Mouse (Mus musculus) forebrain, embryonic 15.5 days (tissue): Measurements from ENCODE around the gene Rev1. TPM values are rescaled to one million over a fixed set of nuclear protein-coding genes. Genes with fewer than 3 reads are reported as not detected.

ENCODE experiments used
- ATAC-seq: fragments of 200-750 bp; cut with Nextera tagmentation; replicated peaks from 2 replicates; pipeline ENCODE4 v1.8.0; 2017; ENCODE audit warnings: mild to moderate bottlenecking, moderate TSS enrichment, moderate library complexity
- H3K27ac ChIP-seq: fragments of 300-500 bp; sonication (generic); replicated peaks from 2 replicates; pipeline ENCODE4 v1.5.1; 2015; ENCODE audit warnings: mild to moderate bottlenecking, inconsistent platforms
- H3K27me3 ChIP-seq: fragments of 300-500 bp; sonication (generic); 2 replicates; pipeline ENCODE4 v1.6.1; 2015; ENCODE audit warnings: inconsistent platforms
- H3K36me3 ChIP-seq: fragments of 300-500 bp; sonication (generic); 2 replicates; pipeline ENCODE4 v1.6.1; 2015; ENCODE audit warnings: mild to moderate bottlenecking, inconsistent platforms
- H3K4me1 ChIP-seq: fragments of 300-500 bp; sonication (generic); 2 replicates; pipeline ENCODE4 v1.6.1; 2015; ENCODE audit warnings: inconsistent platforms
- H3K4me2 ChIP-seq: fragments of 300-500 bp; sonication (generic); replicated peaks from 2 replicates; pipeline ENCODE4 v1.6.1; 2015; ENCODE audit warnings: mild to moderate bottlenecking, inconsistent platforms
- H3K4me3 ChIP-seq: fragments of 300-500 bp; sonication (generic); 2 replicates; pipeline ENCODE4 v1.5.1; 2015; ENCODE audit warnings: mild to moderate bottlenecking, inconsistent platforms
- H3K9ac ChIP-seq: fragments of 300-500 bp; sonication (generic); replicated peaks from 2 replicates; pipeline ENCODE4 v1.6.1; 2015; ENCODE audit warnings: mild to moderate bottlenecking, inconsistent platforms
- H3K9me3 ChIP-seq: fragments of 300-500 bp; sonication (generic); 2 replicates; pipeline ENCODE4 v1.6.1; 2016; ENCODE audit warnings: inconsistent platforms
- WGBS: fragments of 180-500 bp; shearing (Covaris S2); methylation state at CpG from one replicate; pipeline ENCODE4 v1.1.7; 2015; ENCODE audit warnings: mixed read lengths; 5-methylcytosine and 5-hydroxymethylcytosine counted together
- polyA plus RNA-seq: library from polyadenylated mRNA; unstranded; fragments of >200 nt; fragmentation: Nextera tagmentation; extraction: Ambion mirVana; gene quantifications from 2 replicates; pipeline ENCODE4 v1.2.1, GENCODE M21; 2015

The Rev1 gene
- polyA plus RNA-seq, 1 experiment from 2014 or later = 42.8 TPM

GRCm38 (mm10) chr1:38006741-38007140 lies 122.9 kb downstream of the Rev1 start:
- no peak overlapping the region for H3K27ac ChIP-seq
- H3K27me3 ChIP-seq = no peaks in the 10 kb centered on the region
- H3K4me3 ChIP-seq = no peak overlapping the region
- no peaks in the 10 kb centered on the region for H3K36me3 ChIP-seq
- ATAC-seq = no peak
- no peaks in the 10 kb centered on the region for H3K4me1 ChIP-seq
- H3K4me2 ChIP-seq = no peak overlapping the region
- 85% methylated on average over 3 of the region's 3 CpGs for WGBS
- no peaks in the 10 kb centered on the region for H3K9me3 ChIP-seq
- no peak overlapping the region for H3K9ac ChIP-seq

- Histone ChIP-seq H3K9ac (no peak overlapping the region), H3K9me3 (no peaks in the 10 kb centered on the region), H3K27ac (no peak overlapping the region), H3K4me1 (peaks cover 12% of the 10 kb centered on the region), H3K4me2 (no peak overlapping the region), H3K36me3 (no peaks in the 10 kb centered on the region), H3K27me3 (no peaks in the 10 kb centered on the region), H3K4me3 (no peak overlapping the region)
- 92% methylated on average over 3 of the region's 3 CpGs for WGBS
- no peak for ATAC-seq
Measured at GRCm38 (mm10) chr1:38003046-38003445, 126.6 kb downstream of the Rev1 start.

Other genes starting within 250 kb of the Rev1 start
- gene Mitd1, start 239.4 kb downstream of the Rev1 start, polyA plus RNA-seq = 15.9 and 17.6 TPM in 2 replicates
- gene Mrpl30, start 239.3 kb downstream of the Rev1 start, polyA plus RNA-seq = 242 and 244 TPM in 2 replicates
- gene Lyg2, start 213.3 kb downstream of the Rev1 start, polyA plus RNA-seq = not detected in 2 replicates
- gene Lyg1, start 172.0 kb downstream of the Rev1 start, polyA plus RNA-seq = not detected in 2 replicates
- 145 and 154 TPM in 2 replicates for gene Txndc9, start 131.9 kb downstream of the Rev1 start, polyA plus RNA-seq
- gene Eif5b, start 131.8 kb downstream of the Rev1 start, polyA plus RNA-seq = 22.8 and 24.6 TPM in 2 replicates